ENCODE assay signal across 9 mouse cellular contexts in the genomic region with DNA sequence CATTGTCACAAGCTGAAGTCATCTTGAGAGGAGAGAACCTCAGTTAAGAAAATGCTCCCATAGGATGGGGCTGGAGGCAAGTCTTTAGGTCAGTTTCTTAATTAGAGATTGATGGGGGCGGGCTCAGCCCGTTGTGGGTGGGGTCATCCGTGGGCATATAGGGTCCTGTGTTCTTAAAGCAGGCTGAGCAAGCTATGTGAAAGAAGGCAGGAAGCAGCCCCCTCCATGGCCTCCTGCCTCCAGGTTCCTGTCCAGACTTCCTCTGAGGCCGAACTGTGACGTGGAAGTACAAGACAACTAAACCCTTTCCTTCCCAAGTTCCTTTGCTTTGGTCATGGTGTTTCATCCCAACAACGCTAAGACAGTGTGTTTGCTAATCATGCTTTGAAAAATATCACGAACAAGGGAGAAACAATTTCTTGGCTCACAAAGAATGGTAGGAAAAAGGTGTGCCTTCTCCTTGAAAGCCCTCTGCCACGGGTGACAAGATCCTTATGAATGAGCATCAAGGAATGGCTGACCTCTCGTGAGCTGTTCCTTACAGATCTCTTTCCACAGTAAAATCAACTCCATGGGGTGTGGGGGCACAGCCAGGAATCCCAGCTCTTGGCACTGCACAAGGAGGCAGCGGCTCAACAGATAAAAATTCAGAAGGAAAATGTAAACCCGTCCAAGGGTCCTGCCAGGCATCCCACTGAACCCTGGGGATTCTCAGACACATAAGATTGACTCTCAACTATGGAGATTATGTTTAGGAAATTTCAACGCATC. TPM values are rescaled to one million over a fixed set of nuclear protein-coding genes. Genes with fewer than 3 reads are reported as not detected.
DNase-seq lines count a peak whose midpoint lies in the region; ATAC-seq and TF ChIP-seq lines count a peak whose summit lies in the region.
"Had no signal": no experiment of that assay in that cellular context is flagged by ENCODE, and none has a peak within 500 bp of the region (broad histone marks: within the 10 kb centered on the region; RNA-seq: fewer than 3 reads in every experiment).

No protein-coding gene starts in this region.

- peaks cover 53% of the 10 kb centered on the region for H3K4me1 ChIP-seq in E14TG2a.4 (replicated peaks; ENCODE audit: low read depth, low read length)
- peaks cover 21% of the 10 kb centered on the region for H3K4me1 ChIP-seq in forebrain, embryonic 16.5 days (replicated peaks; ENCODE audit: control insufficient read depth, insufficient read depth, low read length)
- peaks cover 46% of the 10 kb centered on the region for H3K4me1 ChIP-seq in limb, embryonic 12.5 days (replicated peaks)
- H3K4me1 ChIP-seq in midbrain, postnatal 0 days (ENCODE audit: insufficient read depth, low read length) = peaks cover 7% of the 10 kb centered on the region; the same call in 1 of the 2 replicates

- peak; percentile 14 for DNase-seq in cerebellum, adult 9-11 months
- DNase-seq in cerebellum, adult 18-20 months = no peak
- DNase-seq in midbrain, postnatal 0 days (ENCODE audit: low spot score) = no peak
- no peak for DNase-seq in right cerebral cortex, postnatal 36 days (ENCODE audit: low spot score in 2 of 2)
- DNase-seq in spleen, postnatal 36 days (ENCODE audit: low spot score in 2 of 2) = no peak

- peaks cover 53% of the 10 kb centered on the region for H3K36me3 ChIP-seq in E14TG2a.4 (ENCODE audit: insufficient read depth, low read length)
- H3K36me3 ChIP-seq in forebrain, embryonic 16.5 days (ENCODE audit: control insufficient read depth, insufficient read depth) = no peaks in the 10 kb centered on the region
- peaks cover 45% of the 10 kb centered on the region for H3K36me3 ChIP-seq in limb, embryonic 12.5 days
- H3K36me3 ChIP-seq in midbrain, postnatal 0 days (ENCODE audit: insufficient read depth, low read length) = no peaks in the 10 kb centered on the region

- peak overlapping the region; percentile 61 for H3K9ac ChIP-seq in forebrain, embryonic 16.5 days (replicated peaks; ENCODE audit: low read depth, low read length)
- H3K9ac ChIP-seq in limb, embryonic 12.5 days (replicated peaks) = peak overlapping the region; percentile 89
- no peak overlapping the region for H3K9ac ChIP-seq in midbrain, postnatal 0 days (replicated peaks; ENCODE audit: low read length, poor library complexity, severe bottlenecking)

- no peaks in the 10 kb centered on the region for H3K9me3 ChIP-seq in E14TG2a.4 (ENCODE audit: low read length)
- no peaks in the 10 kb centered on the region for H3K9me3 ChIP-seq in forebrain, embryonic 16.5 days (ENCODE audit: control insufficient read depth, low read length)
- no peaks in the 10 kb centered on the region for H3K9me3 ChIP-seq in limb, embryonic 12.5 days
- no peaks in the 10 kb centered on the region for H3K9me3 ChIP-seq in midbrain, postnatal 0 days (ENCODE audit: low read length)

- 10% methylated on average over 12 of the region's 12 CpGs for WGBS in forebrain, embryonic 16.5 days
- 21% methylated on average over 12 of the region's 12 CpGs for WGBS in limb, embryonic 12.5 days
- WGBS in midbrain, postnatal 0 days = 22% methylated on average over 12 of the region's 12 CpGs

- peak overlapping the region; percentile 98 for H3K4me3 ChIP-seq in E14TG2a.4 (replicated peaks; ENCODE audit: low read length)
- H3K4me3 ChIP-seq in forebrain, embryonic 16.5 days (replicated peaks; ENCODE audit: low read length) = peak overlapping the region; percentile 58
- peak overlapping the region; percentile 76 for H3K4me3 ChIP-seq in limb, embryonic 12.5 days (replicated peaks)
- H3K4me3 ChIP-seq in midbrain, postnatal 0 days (ENCODE audit: low read depth, low read length) = peak overlapping the region; percentile 52; the same call in 1 of the 2 replicates

- no peak for TF ChIP-seq CTCF in E14TG2a.4 (conservative IDR thresholded peaks at IDR 0.05; ENCODE audit: low read length)
- no peak for TF ChIP-seq CTCF in midbrain, postnatal 0 days (IDR thresholded peaks at IDR 0.05)

- H3K27ac ChIP-seq in forebrain, embryonic 16.5 days (ENCODE audit: low read length) = no peak overlapping the region
- peak overlapping the region; percentile 91 for H3K27ac ChIP-seq in limb, embryonic 12.5 days
- no peak overlapping the region for H3K27ac ChIP-seq in midbrain, postnatal 0 days (ENCODE audit: low read depth, low read length)

- H3K4me2 ChIP-seq in forebrain, embryonic 16.5 days (ENCODE audit: low read length) = peak overlapping the region; percentile 91
- H3K4me2 ChIP-seq in limb, embryonic 12.5 days = peak overlapping the region; percentile 80
- H3K4me2 ChIP-seq in midbrain, postnatal 0 days (ENCODE audit: low read depth, low read length, poor library complexity, severe bottlenecking) = peak overlapping the region; percentile 100

- no peak for ATAC-seq in forebrain, embryonic 16.5 days
- ATAC-seq in limb, embryonic 12.5 days (ENCODE audit: insufficient number of reproducible peaks, insufficient read depth, low FRiP score, low TSS enrichment, low read depth) = no peak
- no peak for ATAC-seq in midbrain, postnatal 0 days (ENCODE audit: low FRiP score)

- no peaks in the 10 kb centered on the region for H3K27me3 ChIP-seq in E14TG2a.4 (ENCODE audit: insufficient read depth, low read length)
- H3K27me3 ChIP-seq in forebrain, embryonic 16.5 days (replicated peaks; ENCODE audit: control insufficient read depth, insufficient read depth, low read length) = no peaks in the 10 kb centered on the region
- no peaks in the 10 kb centered on the region for H3K27me3 ChIP-seq in limb, embryonic 12.5 days
- H3K27me3 ChIP-seq in midbrain, postnatal 0 days (ENCODE audit: insufficient read depth, low read length) = no peaks in the 10 kb centered on the region
- H3K27me3 ChIP-seq: Patski had no signal

RNA-seq across cellular contexts. Expression of gene Cdk1, which starts 1.5 kb away (rescaled TPM):
- polyA plus RNA-seq in forebrain, embryonic 16.5 days (2015; fragmentation: Nextera tagmentation; extraction: Ambion mirVana) = 154 and 191 TPM in 2 replicates
- 434 and 459 TPM in 2 replicates for polyA plus RNA-seq in limb, embryonic 12.5 days (2016; fragmentation: Nextera tagmentation; extraction: Ambion mirVana)
- 19.4 and 38.1 TPM in 2 replicates for total RNA-seq in midbrain, postnatal 0 days (2014; rRNA removed)
- 23.7 and 25.5 TPM in 2 replicates for polyA plus RNA-seq in midbrain, postnatal 0 days (2015; fragmentation: Nextera tagmentation; extraction: Ambion mirVana)

RNA-seq across cellular contexts. Expression of gene Ank3, which starts 47.3 kb away (rescaled TPM):
- polyA plus RNA-seq in forebrain, embryonic 16.5 days (2015; fragmentation: Nextera tagmentation; extraction: Ambion mirVana) = 89.5 and 102 TPM in 2 replicates
- 32.0 and 32.5 TPM in 2 replicates for polyA plus RNA-seq in limb, embryonic 12.5 days (2016; fragmentation: Nextera tagmentation; extraction: Ambion mirVana)
- total RNA-seq in midbrain, postnatal 0 days (2014; rRNA removed) = 253 and 328 TPM in 2 replicates
- 48.7 and 66.6 TPM in 2 replicates for polyA plus RNA-seq in midbrain, postnatal 0 days (2015; fragmentation: Nextera tagmentation; extraction: Ambion mirVana)
